Mouse (Mus musculus): Measurements from ENCODE around the gene Sema3b.
"Not testable (repeated sequence)": the region's sequence is repeated elsewhere in the genome, so short reads cannot be mapped to it uniquely, and the experiment has no call there.

Sema3b gene

DNA sequence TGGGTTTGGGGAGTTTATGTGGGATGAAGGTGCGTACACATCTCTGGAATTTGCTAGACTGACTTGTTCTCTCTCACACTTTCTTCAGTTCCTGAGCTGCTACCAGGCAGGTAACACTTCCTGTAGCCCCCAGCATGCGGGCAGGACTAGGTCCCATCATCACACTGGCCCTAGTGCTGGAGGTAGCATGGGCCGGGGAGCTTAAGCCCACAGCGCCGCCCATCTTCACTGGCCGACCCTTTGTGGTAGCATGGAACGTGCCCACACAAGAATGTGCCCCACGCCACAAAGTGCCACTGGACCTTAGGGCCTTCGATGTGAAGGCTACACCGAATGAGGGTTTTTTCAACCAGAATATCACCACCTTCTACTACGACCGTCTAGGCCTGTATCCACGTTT is 39.0 kb downstream of the Sema3b start:
- no peak for DNase-seq (ENCODE audit: low spot score)

DNA sequence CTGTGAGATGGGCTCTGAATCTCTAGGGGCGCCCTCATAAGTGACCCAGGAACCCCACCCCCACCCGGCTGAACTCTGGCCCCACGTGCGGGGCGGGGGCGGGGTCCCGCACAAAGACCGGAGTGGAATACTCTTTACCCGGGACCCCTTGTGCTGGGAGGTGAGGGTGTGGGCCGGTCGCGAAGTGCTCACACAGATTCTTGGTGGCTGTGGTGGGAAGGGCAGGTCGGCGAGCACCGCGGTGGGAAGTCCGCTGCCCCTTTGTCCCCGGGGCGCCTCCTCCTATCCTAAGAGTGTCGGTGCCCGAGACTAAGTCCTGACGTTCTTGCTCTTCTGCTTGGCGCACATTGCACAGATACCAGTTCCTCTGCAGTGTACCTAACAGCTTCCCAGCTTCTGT is 39.8 kb downstream of the Sema3b start:
- no peak for DNase-seq (ENCODE audit: low spot score)

DNA sequence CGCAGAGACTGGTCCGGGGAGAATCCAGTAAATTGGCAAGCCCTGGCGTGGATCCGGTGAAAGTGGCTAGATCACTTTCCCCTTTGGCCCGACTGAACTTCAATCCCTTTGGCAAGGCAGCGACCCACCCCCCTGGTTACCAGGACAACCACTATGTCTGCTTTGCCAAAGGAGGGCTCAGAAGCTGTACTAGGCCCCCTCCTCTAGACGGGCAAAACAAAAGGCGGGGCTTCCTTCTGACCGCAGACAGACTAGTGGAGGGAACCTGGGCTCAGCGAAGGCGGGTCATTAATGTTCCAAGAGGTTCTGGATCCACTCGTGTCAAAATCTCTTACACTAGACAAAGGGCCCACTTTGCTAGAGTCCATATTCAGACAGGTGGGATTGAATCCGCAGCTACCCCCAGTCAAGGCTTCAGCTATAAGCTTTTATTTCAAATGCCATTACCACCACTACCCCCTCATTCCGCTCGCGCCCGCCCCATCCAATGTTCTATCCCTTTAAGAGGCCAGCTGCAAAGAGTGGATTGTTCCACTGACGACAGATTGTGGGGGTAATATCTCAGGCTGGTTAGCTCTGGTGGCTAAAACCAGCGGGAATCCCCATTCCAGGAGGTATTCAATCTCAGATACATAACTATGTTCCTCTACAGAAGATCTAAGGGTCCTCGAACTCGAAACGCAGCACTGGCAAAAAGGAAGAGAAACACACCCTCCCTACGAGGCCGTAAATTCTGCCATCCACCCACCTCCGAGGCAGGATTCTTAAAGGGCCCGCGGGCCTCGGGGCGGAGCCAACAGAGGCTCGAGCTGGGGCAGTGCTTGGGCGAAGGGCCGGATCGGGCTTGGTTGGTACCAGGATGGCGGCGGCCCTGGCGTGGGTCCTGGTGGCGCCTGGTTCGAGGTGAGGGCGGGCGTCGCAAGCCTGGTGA is 40.4 kb downstream of the Sema3b start:
- DNase-seq (ENCODE audit: low spot score) = peak; percentile 91

DNA sequence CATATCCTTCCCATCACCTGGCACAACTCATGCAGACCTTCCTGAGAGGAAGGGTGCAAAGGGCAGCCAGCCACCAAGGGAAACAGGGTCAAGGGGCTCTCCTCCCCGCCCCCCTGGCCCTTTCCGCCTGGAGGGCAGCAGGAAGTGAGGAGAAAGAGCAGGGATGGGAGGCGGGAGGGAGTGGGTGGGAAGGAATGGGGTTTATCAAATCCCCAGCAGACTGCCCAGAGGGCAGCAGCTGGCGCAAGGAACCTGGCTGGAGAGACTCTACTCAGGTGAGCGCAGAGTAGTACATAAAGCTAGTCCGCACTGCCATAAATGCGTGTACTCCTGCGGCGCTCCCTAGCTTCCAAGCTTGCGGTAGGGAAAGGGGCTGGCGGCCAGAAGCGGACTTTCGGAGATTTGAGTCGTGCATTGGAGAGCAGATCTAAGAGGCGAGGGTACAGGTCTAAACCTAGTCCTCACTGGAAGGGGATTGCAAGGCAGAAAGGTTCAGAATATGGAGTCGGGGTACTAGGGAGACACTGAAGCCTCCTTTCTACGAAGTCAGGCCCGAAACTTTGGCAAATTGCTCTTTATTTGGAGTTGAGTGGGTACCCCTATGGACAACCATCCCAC is 41.2 kb downstream of the Sema3b start, which contains the start of gene Hyal2:
Hyal2 (plus strand) TSS at position 244 of the 618 bp plus-strand sequence.
- no peak for DNase-seq (ENCODE audit: low spot score)

DNA sequence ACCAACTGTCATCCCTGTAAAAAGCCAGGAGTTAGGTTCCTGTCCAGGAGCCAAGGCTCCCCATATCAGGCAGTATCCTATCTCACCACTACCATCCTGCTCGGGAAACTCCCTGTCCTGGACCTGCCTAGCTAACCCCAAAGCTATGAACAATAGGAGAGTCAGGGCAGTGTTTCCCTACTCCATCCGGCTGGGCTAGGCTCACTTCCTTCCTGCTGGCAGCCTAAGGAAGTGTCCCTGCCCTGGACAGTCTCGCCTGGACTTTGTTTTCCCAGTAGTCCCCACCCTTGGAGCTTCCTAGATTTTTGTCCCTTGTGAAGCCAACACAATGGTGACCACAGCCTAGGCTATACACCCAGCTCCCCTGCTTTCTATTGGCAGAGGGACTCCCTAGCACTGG is 42.2 kb downstream of the Sema3b start:
- DNase-seq (ENCODE audit: low spot score) = no peak

DNA sequence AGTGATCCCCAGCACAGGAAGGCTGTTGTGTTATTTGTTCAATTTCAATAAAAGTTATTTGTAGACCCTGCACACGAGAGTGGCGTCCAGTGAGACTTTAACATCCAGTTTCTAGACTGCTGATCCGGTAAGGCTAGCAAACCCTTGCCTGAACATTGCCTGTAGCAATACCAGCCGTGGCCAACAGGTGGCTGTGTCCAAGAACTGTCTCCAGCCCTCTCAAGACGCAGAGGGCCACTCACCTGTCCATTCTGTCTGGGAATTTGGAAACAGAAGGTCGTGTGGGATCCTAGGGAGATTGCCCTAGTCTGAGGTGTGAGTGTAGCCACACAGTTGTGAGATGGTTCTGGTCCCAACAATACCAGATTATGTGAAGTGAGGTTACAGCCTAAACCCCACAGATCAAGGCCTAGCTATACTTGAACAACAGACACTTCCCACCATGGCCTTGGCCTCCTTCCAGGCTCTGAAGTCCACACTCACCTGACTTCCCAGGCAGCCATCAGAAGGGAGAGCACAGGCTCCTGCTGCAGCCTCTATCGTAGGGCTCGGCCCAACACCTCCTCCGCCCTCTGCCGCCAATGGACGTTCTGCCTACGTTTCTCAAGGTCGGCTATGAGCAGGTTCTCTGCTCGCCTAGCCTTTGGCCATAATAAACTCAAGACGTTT is 42.9 kb downstream of the Sema3b start:
- DNase-seq (ENCODE audit: low spot score) = peak; percentile 84

DNA sequence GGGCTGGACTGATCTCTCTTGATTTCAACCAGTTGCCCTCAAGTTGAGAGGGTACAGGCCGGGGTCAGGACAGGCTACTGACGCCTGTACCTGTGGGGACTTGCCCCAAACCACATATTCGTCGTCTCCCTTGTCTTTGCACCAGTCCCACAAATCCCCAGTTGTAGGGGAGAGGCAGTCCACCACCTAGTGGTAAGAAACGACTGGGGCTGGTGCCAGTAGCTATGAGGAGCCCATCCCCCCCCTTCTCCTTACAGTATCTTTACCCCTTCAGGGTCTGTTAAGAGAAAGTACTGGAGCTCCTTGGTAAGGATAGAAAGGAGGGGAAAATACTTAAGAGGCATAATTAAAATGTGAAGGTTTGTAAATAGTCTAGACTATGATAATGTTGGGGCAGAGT is 43.5 kb downstream of the Sema3b start:
- not testable (repeated sequence) for DNase-seq (ENCODE audit: low spot score)

DNA sequence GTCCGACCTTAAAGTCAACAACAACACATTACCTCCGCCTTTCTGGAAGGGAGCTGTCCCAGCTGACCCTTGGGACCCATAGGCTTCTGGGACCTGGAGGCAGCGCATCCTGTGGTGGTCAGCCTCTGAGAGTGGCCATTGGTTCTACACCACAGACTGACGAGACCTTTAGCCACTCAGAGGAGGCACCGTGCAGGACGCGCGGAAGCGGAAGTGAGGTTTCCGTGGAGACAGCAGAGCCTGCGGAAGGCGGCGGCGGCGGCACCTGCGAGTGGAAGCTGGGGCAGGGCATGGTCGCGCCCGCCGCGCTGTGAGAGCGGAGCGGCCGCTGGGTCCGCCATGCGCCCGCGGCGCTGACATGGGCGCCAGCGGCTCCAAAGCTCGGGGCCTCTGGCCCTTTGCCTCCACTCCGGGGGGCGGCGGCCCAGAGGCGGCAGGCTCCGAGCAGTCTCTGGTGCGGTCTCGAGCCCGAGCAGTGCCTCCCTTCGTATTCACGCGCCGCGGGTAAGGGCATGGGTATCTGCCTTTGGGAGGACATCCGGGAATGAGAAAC is 45.9 kb downstream of the Sema3b start, which contains the start of gene Tusc2:
Tusc2 (plus strand) TSS at position 227 of the 553 bp plus-strand sequence.
- DNase-seq (ENCODE audit: low spot score) = peak; percentile 93

DNA sequence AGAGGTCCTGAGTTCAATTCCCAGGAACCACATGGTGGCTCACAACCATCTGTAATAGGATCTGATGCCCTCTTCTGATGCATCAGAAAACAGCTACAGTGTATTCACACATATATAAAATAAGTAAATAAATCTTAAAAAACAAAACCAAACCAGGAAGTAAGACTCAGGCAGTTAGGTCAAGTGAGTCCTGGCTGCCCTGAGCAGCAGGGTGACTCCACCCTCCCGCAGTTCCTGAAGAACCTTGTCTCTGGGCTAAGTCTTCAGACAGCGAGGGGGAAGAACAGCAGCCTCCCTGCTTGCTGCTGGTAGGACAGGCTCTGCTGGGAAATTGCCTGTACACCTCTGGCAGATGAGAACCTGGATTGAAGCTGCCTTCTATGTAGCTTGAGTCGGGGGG is 52.7 kb downstream of the Sema3b start:
- DNase-seq (ENCODE audit: low spot score) = no peak

DNA sequence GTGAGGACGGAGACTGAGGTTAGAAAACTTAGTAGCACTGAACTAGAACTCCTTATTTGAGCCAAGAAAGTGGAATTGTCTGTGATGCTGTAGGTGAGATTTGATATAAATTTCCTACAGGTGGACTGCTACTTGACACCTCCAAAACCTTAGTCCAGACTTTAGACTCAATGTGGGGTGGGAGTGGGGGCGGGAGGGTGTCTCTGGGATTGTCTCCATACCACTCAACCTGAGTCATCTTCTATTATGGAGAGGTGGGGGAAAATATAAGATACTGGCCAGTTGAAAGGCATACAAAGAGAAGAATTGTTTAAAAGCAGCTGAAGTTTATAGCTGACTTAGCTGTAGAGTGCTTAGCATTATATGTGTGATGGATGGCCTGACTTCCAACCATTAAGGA is 53.3 kb downstream of the Sema3b start:
- DNase-seq (ENCODE audit: low spot score) = no peak

DNA sequence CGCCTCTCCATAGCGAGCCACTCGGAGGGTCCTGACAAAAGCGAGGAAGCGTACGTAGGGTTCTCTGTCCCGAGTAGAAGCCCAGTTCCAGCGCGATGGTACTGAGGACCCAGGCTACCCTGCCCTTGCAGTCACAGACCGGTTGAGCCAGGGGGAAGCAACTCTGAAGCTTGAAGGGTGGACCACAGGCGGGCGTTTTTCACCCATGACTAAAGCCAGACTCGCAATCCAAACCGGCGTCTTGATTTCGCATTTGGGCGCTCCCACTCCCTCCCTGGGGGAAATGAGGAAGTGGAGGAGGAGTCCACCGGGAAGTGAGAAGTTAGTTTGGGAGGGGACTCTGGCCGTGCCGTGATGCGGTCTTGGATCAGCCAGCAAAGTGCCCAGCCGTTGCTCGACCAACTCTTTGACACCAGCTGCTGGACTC is 54.0 kb downstream of the Sema3b start:
- peak; percentile 60 for DNase-seq (ENCODE audit: low spot score)

DNA sequence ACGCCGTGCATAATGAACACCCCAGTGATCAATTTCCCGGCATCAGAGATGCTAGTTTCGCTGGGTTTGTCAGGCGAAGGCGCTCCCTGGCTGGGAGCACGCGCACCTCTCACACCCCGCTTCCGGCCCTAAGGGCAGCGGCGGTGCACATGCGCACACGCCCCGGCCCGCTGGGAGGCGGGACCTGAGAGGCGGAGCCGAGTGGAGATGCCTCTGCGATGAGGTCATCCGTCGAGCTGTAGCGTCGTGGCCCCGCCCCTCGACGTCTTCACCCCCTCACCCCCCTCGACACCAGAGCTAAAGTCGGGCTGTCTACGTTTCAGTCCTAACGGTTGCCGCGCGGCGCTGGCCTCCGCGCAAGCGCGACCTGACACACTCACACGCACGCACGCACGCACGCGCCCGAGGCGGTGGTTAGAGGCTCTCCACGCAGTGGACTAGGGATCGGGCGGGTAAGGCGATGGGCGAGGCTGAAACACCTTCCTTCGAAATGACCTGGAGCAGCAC is 54.7 kb downstream of the Sema3b start:
- peak; percentile 99 for DNase-seq (ENCODE audit: low spot score)

DNA sequence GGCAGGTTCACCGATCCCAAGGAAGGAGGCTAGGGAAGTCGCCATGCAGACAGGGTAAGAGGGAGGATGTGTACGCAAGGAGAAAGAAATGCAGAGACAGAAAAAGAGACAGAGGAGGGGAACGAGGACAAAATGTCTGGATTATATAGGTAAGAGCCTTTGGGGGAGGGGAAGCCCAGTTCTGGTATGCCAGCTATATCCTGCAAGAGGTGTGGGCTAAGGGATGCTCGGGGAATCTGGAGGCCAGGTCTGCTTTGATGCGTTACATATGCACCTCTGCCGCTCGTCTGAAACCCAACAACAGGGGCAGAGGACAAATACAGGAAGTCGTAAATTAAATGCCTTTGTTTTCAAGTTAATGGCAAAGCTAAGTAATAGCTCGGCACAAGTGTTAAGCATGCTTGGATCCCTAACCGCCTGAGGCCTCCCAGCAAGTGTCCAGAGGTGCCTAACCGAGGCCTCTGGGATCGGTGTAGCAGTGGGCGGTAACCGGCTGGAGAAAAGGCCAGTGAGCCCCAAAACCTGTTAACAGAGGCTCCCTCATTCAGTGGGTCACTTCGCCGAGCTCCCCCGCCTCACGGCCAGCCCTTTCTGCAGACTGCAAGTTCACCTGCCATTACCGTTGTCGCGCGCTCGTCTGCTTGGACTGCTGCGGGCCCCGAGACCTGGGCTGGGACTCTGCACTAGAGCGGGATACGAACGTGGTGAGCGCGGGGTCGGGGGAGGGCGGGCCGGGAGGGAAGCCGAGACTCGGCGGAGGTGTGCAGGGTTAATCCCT is 55.3 kb downstream of the Sema3b start:
- no peak for DNase-seq (ENCODE audit: low spot score)

DNA sequence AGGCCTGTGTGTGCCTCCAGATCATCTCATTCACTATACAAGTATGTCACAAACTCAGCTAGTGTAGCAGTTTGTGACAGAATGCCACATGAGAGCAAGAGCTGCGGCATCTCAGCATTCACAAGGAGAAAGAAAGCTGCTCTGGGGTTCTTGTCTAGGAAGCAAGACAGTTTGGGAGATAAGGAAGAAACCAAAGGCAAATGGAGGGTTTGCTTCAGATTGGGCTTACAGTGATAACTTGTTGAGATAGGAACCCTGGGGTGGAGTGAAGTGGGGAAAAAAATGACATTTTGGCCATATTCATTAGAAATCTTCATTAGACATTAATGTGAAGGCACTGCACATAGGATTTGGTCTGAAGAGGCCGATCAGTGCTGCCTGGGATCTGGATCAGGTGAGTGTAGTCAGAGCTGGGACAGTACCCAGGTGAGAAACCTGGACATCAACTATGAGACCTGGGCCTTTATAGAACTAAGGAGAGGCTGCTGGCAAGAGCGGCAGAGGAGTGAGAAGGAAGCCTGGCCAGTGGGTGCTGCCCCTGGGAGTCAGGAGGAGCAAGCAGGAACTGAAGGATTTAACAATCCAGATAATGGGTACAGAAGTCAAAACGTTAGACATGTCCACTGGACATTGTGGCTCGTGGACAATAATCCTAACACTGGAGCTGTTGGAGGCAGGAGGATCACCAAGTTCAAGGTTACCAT is 56.2 kb downstream of the Sema3b start:
- no peak for DNase-seq (ENCODE audit: low spot score)

DNA sequence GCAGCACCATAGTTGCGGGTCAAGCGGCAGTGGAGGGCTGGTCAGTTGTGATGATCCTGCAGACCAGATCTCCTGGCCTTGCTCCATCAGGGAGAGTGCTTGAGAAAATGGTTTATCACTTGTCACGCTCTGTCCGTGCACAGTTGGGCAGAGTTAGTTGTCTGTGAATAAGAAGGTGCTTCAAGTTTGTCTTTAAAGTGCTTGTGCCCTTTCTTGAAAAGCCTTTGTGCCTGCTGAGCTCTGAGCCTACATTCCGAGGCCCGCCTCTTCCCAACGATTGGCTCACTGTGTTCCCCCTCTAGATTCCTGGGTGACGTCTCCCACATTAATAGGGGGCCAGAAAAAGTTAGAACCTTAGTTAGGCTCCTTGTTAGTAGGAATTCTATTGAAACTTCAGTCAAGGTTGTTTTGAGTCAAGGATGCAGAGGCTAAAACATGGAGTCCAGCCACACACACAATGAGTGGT is 57.1 kb downstream of the Sema3b start:
- DNase-seq (ENCODE audit: low spot score) = no peak

DNA sequence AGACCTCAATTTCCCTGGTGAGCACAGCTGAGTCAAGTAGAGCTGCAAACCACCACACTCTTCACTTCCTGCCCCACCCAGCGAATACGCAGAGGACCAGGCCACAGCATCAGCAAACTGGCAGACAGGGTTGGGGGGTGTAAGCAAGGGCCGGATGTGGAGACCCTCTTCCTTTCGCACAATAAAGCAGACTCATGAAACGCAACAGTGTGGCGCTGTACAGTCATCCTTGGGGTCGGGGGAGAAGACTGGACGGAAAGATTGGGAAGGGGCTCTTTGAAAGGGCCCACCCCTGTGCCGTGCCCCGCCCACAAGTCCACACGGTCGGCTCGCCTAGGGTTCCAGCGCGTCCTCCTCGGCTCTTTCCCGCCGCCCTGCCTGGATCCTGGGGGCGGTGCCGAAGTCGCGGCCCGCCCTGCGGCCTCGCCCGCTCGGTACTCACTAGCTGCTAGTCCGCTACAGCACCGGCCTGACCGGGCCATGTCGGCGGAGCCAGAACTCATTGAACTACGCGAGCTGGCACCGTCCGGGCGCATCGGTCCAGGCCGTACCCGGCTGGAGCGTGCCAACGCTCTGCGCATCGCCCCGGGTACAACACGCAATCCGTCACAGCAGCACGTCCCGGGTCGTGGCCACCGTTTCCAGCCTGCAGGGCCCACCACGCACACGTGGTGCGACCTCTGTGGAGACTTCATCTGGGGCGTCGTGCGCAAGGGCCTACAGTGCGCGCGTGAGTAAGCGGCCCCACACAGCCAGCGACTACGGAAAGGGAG is 57.7 kb downstream of the Sema3b start, which contains the start of gene Rassf1:
Rassf1 (plus strand) TSS at position 439 of the 773 bp plus-strand sequence.
- DNase-seq (ENCODE audit: low spot score) = peak; percentile 62

DNA sequence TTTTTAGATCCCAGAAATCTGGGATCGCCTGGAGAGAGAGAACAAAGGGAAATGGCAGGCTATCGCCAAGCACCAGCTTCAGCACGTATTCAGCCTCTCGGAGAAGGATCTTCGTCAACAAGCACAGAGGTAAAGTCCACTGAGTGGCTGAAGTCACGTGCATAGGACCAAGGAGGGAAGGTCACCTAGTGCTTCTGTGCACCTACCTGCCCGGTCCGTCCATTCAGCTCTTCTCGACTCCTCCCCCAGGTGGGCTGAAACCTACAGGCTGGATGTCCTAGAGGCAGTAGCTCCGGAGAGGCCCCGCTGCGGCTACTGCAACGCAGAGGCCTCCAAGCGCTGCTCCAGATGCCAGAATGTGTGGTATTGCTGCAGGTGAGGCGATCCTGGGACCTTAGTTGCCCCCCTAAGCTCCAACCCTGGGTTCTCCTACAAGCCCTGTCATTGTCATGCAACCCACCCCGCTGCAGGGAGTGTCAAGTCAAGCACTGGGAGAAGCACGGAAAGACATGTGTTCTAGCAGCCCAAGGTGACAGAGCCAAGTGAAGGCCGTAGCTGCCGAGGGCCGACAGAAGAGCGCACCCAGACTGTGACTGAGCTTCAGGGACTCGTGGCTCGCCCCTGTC is 58.4 kb downstream of the Sema3b start:
- no peak for DNase-seq (ENCODE audit: low spot score)

DNA sequence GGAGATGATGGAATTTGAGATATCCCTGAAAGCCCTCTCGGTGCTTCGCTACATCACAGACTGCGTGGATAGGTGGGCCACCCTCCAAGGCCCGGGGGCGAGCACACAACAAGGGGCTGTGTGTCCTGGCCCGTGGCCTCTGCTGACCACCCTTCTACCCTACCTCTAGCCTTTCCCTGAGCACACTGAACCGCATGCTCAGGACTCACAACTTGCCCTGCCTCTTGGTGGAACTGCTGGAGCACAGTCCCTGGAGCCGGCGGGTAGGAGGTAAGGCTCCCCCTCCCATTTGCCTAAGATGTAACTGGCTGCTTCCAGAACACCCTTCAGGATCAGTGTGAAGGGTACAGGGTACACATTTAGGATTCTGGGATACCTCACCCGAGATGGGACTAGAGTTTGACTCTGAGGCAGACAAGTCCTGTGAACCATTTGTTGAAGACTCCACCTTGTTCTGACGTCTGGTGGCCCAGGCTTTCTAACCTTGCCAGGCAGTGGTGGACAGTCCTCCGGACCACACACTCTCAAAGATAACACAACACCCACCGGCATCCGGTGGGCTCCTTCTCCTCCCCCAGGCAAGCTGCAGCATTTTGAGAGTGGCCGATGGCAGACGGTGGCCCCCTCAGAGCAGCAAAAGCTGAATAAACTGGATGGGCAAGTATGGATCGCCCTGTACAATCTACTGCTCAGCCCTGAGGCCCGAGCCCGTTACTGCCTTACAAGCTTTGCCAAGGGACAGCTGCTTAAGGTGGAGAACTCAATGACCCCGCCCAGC is 59.5 kb downstream of the Sema3b start:
- DNase-seq (ENCODE audit: low spot score) = no peak

Measured in retina, embryonic 14.5 days (tissue).